Mouse (Mus musculus) stomach, postnatal 0 days (tissue): ENCODE data around the gene Inafm2. TPM values are rescaled to one million over a fixed set of nuclear protein-coding genes. Genes with fewer than 3 reads are reported as not detected.

Experiments
- ATAC-seq: fragments of 200-750 bp; cut with Nextera tagmentation; 2 replicates; pipeline ENCODE4 v1.8.0; 2017; ENCODE audit not compliant: low FRiP score, low TSS enrichment
- DNase-seq: peaks from one replicate; pipeline ENCODE4 v3.0.0-alpha.2; 2016; ENCODE audit warnings: low spot score
- H3K27ac ChIP-seq: fragments of 300-500 bp; sonication (generic); replicated peaks from 2 replicates; pipeline ENCODE4 v1.5.1; 2014; ENCODE audit warnings: mild to moderate bottlenecking, control low read depth
- H3K27me3 ChIP-seq: fragments of 300-500 bp; sonication (generic); 2 replicates; pipeline ENCODE4 v1.6.1; 2014; ENCODE audit warnings: low read length; ENCODE audit not compliant: control insufficient read depth, insufficient read depth
- H3K36me3 ChIP-seq: fragments of 300-500 bp; sonication (generic); 2 replicates; pipeline ENCODE4 v1.6.1; 2014; ENCODE audit warnings: low read length, mixed read lengths; ENCODE audit not compliant: control insufficient read depth, insufficient read depth
- H3K4me1 ChIP-seq: fragments of 300-500 bp; sonication (generic); replicated peaks from 2 replicates; pipeline ENCODE4 v1.6.1; 2014; ENCODE audit warnings: antibody characterized with exemption; ENCODE audit not compliant: control insufficient read depth, insufficient read depth
- H3K4me2 ChIP-seq: fragments of 300-500 bp; sonication (generic); replicated peaks from 2 replicates; pipeline ENCODE4 v1.6.1; 2014; ENCODE audit warnings: low read depth, mild to moderate bottlenecking, control low read depth, moderate library complexity
- H3K4me3 ChIP-seq: fragments of 300-500 bp; sonication (generic); 2 replicates; pipeline ENCODE4 v1.5.1; 2014; ENCODE audit warnings: low read depth, low read length, control low read depth
- H3K9ac ChIP-seq: fragments of 300-500 bp; sonication (generic); 2 replicates; pipeline ENCODE4 v1.6.1; 2014; ENCODE audit warnings: mild to moderate bottlenecking, low read length, control low read depth, mixed read lengths
- H3K9me3 ChIP-seq: fragments of 300-500 bp; sonication (generic); 2 replicates; pipeline ENCODE4 v1.6.1; 2016; ENCODE audit warnings: low read length; ENCODE audit not compliant: control insufficient read depth
- CTCF ChIP-seq: IDR thresholded peaks from 2 replicates; pipeline ENCODE4 v1.5.1; 2016; ENCODE audit warnings: antibody characterized with exemption, low read depth, mild to moderate bottlenecking, moderate library complexity
- EP300 ChIP-seq: optimal IDR thresholded peaks from 2 replicates; pipeline ENCODE3; 2016; ENCODE audit warnings: antibody characterized with exemption
- WGBS: fragments of 180-500 bp; shearing (Covaris S2); extraction: QIAGEN DNeasy Blood & Tissue Kit; methylation state at CpG from one replicate; pipeline ENCODE4 v1.1.7; 2014; 5-methylcytosine and 5-hydroxymethylcytosine counted together
- polyA plus RNA-seq: library from polyadenylated mRNA; unstranded; fragments of >200 nt; fragmentation: Nextera tagmentation; extraction: Ambion mirVana; gene quantifications from 2 replicates; pipeline ENCODE4 v1.2.1, GENCODE M21; 2015

Gene Inafm2
- 33.8 and 36.7 TPM in 2 replicates for polyA plus RNA-seq

DNA sequence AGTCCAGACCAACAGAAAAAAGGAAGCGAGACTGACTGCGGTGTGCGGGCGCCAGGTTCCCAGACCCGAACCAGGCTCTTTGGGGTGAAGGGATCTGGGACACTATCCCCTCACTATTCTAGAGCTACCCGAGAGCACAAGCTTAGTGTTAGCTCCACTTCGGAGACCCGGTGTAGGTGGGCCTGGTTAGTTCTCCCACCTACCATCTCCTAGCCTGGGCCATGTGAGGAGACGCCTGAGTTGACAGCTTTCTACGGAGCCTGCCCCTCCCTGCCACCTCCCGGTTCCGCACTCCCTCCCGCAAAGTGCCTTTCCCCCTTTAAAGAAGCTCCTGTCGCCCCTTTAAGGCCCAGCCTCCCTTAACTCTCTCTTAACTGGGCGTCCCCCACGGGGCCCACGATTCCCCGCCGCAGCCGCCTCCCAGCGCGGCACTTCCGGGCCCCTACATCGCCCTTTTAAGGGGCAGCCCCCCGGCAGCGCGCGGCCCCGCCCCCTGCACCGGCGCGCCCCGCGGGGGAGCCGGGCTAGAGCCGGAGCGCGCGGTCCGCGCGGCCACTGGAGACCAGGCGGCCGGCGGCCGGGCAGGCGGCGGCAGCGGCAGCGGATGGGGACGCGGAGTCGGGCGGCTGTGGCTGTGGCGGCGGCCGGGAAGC is at the start of gene Inafm2:
Inafm2 (plus strand) TSS at position 527 of the 653 bp plus-strand sequence.
- WGBS, result under 1% methylated on average over 44 of the region's 57 CpGs

DNA sequence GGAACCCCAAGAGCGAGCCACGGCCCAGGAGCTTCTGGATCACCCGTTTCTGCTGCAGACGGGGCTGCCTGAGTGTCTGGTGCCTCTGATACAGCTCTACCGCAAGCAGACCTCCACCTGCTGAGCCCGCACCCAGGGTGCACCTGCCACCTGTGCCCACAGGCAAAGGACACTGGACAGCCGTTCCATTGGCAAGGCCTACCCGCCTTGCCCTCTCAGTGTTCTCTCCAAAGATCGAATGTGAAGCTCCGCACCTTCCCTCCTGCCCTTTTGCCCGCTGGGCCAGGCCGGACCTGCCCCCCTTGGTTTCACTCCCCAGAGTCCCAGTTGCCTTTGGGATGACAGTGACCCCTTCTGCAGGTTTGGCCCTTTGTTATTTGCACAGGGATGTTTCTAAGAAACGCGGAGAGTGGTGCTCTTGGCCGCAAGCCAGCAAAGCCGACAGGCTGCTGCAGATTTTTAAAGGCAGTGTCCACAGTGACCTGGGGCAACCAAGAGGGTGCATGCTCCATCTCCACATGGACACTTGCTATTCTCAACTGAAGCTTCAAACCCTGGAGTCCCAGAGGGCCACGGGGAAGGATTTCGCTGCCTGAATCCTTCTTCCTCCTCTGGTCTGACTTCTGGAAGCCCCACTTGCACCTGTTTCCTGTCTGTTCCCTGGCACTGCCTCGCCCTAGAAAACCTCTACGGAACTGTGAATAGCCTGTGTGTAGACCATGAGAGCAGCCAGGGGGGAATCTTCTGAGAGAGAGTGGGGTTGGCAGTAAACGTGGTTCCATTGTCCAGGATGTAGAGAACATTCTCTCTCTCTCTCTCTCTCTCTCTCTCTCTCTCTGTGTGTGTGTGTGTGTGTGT is 48.9 kb upstream of the Inafm2 start:
- no peak overlapping the region for H3K9ac ChIP-seq
- H3K4me3 ChIP-seq, result no peak overlapping the region
- ATAC-seq, result no peak
- 37% methylated on average over 21 of the region's 21 CpGs for WGBS
- no peak overlapping the region for H3K27ac ChIP-seq
- peak; percentile 49 for DNase-seq
- TF ChIP-seq CTCF, result no peak
- no peak for TF ChIP-seq EP300
- H3K27me3 ChIP-seq, result peaks cover 4% of the 10 kb centered on the region; the same call in 1 of the 2 replicates
- no peaks in the 10 kb centered on the region for H3K36me3 ChIP-seq
- no peaks in the 10 kb centered on the region for H3K9me3 ChIP-seq
- H3K4me1 ChIP-seq, result 0 out of 2 replicates have a peak, but pooled peaks cover 3% of the 10 kb centered on the region
- no peak overlapping the region for H3K4me2 ChIP-seq

More for the DNA sequence above, at the start of gene Inafm2:
- Histone ChIP-seq H3K27ac (peak within 1 kb of the TSS; percentile 84), H3K36me3 (0 out of 2 replicates have a peak, but pooled peaks cover 2% of the 10 kb centered on the region), H3K4me1 (peaks cover 4% of the 10 kb centered on the region; the same call in 1 of the 2 replicates), H3K9me3 (no peaks in the 10 kb centered on the region), H3K9ac (peak within 1 kb of the TSS; percentile 93), H3K27me3 (no peaks in the 10 kb centered on the region), H3K4me2 (peak within 1 kb of the TSS; percentile 99), H3K4me3 (peak within 1 kb of the TSS; percentile 80)
- DNase-seq (peak; percentile 90), ATAC-seq (peak; percentile 90)
- TF ChIP-seq CTCF (0 out of 2 replicates have a peak, but pooled peaks have one; percentile 7), EP300 (no peak)

DNA sequence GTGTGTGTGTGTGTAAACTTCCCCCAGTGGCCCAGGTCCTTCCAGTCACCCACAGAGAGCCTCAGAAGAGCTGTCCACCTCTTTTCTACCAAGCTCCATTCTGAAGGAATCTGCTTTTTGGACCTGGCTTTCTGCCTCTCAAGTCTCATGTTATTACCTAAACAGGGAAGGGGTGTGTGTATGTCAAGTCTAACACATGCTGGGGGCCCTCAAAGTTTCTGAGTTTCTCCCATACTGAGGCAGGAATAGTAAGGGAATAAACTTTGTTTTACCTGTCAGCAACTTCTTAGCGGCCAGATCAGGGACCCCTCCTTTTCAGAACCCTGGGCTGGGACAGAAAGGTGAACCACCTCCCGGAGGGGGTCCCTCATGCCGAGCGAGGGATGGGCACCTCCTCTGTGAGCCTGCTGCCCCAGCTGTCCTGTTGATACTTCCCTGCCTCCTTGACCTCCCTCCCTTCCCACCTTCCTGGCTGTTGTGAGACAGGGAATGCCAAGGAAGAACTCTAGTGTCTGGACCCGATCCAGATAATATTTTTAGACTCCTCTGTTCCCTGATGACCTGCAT is 48.2 kb upstream of the Inafm2 start:
- Histone ChIP-seq H3K27ac (no peak overlapping the region), H3K27me3 (peaks cover 11% of the 10 kb centered on the region), H3K9me3 (no peaks in the 10 kb centered on the region), H3K4me1 (0 out of 2 replicates have a peak, but pooled peaks cover 3% of the 10 kb centered on the region), H3K4me3 (no peak overlapping the region), H3K9ac (no peak overlapping the region), H3K4me2 (no peak overlapping the region), H3K36me3 (no peaks in the 10 kb centered on the region)
- ATAC-seq (no peak), DNase-seq (no peak)
- TF ChIP-seq EP300 (no peak), CTCF (no peak)
- 27% methylated on average over 5 of the region's 5 CpGs for WGBS

DNA sequence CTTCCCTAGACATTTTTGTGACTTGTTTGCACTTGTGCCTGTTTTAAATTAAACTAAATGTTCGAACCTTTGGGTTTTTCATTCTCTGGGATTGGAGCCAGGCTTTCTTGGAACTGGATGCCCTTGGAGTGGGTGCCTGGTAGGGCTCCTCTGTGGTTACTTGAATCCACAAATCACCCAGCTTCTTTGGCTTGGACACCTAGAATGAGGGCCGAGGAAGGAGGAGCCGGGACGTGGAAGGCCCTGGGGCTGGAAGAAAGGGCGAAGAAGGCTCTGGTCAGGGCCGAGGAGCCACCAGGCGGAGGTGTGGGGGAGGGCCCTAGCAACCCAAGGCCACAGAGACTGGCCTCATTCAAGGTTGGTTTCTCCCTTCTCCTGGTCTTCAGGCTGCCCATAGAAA is 47.6 kb upstream of the Inafm2 start:
- no peaks in the 10 kb centered on the region for H3K9me3 ChIP-seq
- peaks cover 15% of the 10 kb centered on the region for H3K27me3 ChIP-seq
- H3K4me2 ChIP-seq, result no peak overlapping the region
- no peak for DNase-seq
- 0 out of 2 replicates have a peak overlapping the region, but pooled peaks have one; percentile 13 for H3K27ac ChIP-seq
- H3K36me3 ChIP-seq, result no peaks in the 10 kb centered on the region
- peaks cover 3% of the 10 kb centered on the region; the same call in 1 of the 2 replicates for H3K4me1 ChIP-seq
- H3K4me3 ChIP-seq, result no peak overlapping the region
- H3K9ac ChIP-seq, result no peak overlapping the region
- WGBS, result 34% methylated on average over 7 of the region's 7 CpGs
- ATAC-seq, result no peak
- no peak for TF ChIP-seq EP300
- no peak for TF ChIP-seq CTCF

DNA sequence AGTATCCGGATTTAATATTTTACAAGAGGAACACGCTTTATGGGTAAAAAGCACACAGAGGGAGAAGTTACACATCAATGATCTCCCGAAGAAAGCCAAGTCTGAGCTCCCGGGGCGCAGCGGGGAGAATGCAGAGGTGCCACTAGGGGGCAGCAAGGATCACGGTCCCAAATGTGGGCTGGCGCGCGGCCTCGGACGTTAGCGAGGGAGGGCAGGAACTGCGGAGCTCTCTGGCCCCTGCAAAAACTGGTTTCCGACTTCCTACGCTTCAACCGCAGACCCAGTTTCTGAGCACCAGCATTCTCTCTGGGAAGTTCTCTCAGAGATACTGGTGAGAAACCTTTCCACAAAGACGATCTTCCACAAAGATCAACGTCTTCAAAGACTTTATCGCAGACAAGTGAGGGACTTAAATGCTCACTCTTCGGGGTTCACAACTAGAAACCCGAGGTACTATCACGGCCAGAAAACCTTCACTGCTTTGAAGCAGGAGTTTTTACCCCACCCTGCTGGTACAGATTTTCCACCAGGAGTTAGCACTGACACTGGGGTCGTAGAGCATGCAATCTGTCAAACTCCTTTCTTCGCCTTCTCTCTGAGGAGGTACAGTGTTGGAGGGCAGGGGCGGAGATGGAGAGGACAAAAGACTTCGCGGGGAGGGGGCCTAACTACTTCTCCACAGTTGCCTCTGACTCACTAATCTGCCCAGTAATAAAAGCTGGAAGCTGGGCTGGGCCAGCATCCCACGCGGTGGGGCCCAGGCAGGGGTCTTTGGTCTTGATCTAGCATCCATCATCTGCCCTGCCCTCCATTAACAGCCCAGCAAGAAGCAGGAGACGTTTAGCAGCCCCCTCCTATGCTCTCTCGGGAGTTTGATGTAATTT is 45.1 kb upstream of the Inafm2 start:
- peaks cover 22% of the 10 kb centered on the region for H3K27me3 ChIP-seq
- TF ChIP-seq CTCF, result peak; percentile 92
- TF ChIP-seq EP300, result no peak
- ATAC-seq (peak; percentile 56; the same call in 1 of the 2 replicates), DNase-seq (peak; percentile 86)
- peaks cover 14% of the 10 kb centered on the region; the same call in 1 of the 2 replicates for H3K4me1 ChIP-seq
- H3K9me3 ChIP-seq, result no peaks in the 10 kb centered on the region
- H3K9ac ChIP-seq, result no peak overlapping the region
- peak overlapping the region; percentile 40 for H3K4me2 ChIP-seq
- no peaks in the 10 kb centered on the region for H3K36me3 ChIP-seq
- no peak overlapping the region for H3K27ac ChIP-seq
- peak overlapping the region; percentile 10; the same call in 1 of the 2 replicates for H3K4me3 ChIP-seq
- WGBS, result 6% methylated on average over 32 of the region's 32 CpGs
